Mouse (Mus musculus) heart, adult 2 months (tissue): Measurements from ENCODE around the gene Bcar3. TPM values are rescaled to one million over a fixed set of nuclear protein-coding genes. Genes with fewer than 3 reads are reported as not detected.

Experiments used
- DNase-seq, 2 experiments: peaks; one replicate each; pipeline ENCODE4 v3.0.0; 2021
- H3K27ac ChIP-seq: fragments of 200-600 bp; 2 replicates; pipeline ENCODE4 v1.8.1; 2022
- H3K27me3 ChIP-seq: fragments of 200-500 bp; 2 replicates; pipeline ENCODE4 v1.6.1; 2012; ENCODE audit warnings: mild to moderate bottlenecking, low read length, inconsistent platforms, mixed read lengths; ENCODE audit not compliant: control insufficient read depth, insufficient read depth
- H3K36me3 ChIP-seq: fragments of 200-500 bp; 2 replicates; pipeline ENCODE4 v1.6.1; 2012; ENCODE audit warnings: low read length, inconsistent platforms; ENCODE audit not compliant: control insufficient read depth, insufficient read depth
- H3K4me1 ChIP-seq: fragments of 200-500 bp; 2 replicates; pipeline ENCODE4 v1.6.1; 2011; ENCODE audit warnings: low read length; ENCODE audit not compliant: control insufficient read depth, insufficient read depth
- H3K4me3 ChIP-seq: fragments of 200-600 bp; 2 replicates; pipeline ENCODE4 v1.8.1; 2022
- H3K79me2 ChIP-seq: fragments of 200-500 bp; replicated peaks from 2 replicates; pipeline ENCODE4 v1.6.1; 2012; ENCODE audit warnings: mild to moderate bottlenecking, inconsistent platforms, low read length, moderate library complexity, mixed read lengths; ENCODE audit not compliant: control insufficient read depth, insufficient read depth
- H3K9ac ChIP-seq: fragments of 200-500 bp; 2 replicates; pipeline ENCODE4 v1.6.1; 2012; ENCODE audit warnings: low read depth, mild to moderate bottlenecking, control low read depth, inconsistent platforms, low read length, mixed read lengths
- CTCF ChIP-seq: fragments of 200-600 bp; IDR thresholded peaks from 2 replicates; pipeline ENCODE4 v1.8.1; 2022; ENCODE audit warnings: antibody characterized with exemption, mild to moderate bottlenecking, moderate library complexity
- EP300 ChIP-seq: fragments of 200-500 bp; IDR thresholded peaks from 2 replicates; pipeline ENCODE4 v1.6.1; 2011; ENCODE audit warnings: low read depth, low read length, control low read depth; ENCODE audit not compliant: insufficient read depth
- POLR2A ChIP-seq: fragments of 200-500 bp; IDR thresholded peaks from 2 replicates; pipeline ENCODE4 v1.6.1; 2011; ENCODE audit warnings: mild to moderate bottlenecking, low read depth, low read length, control low read depth; ENCODE audit not compliant: insufficient read depth
- WGBS: fragments of 180-500 bp; shearing (Covaris S2); methylation state at CpG from one replicate; pipeline ENCODE4 v1.1.7; 2018; 5-methylcytosine and 5-hydroxymethylcytosine counted together
- intact Hi-C: fragments of 180-260 bp; cut with DNase I; formaldehyde crosslinking; loops from one replicate; pipeline ENCODE4 v1.15.1; 2025
- polyA plus RNA-seq: library from polyadenylated mRNA; depleted of rRNA; stranded (reverse); fragments of >200 nt; gene quantifications from 2 replicates; pipeline ENCODE4 v1.2.3, GENCODE M21; 2012
- total RNA-seq, 2 experiments: library from RNA; stranded (reverse); gene quantifications; 2 replicates each; pipeline ENCODE4 v1.2.3; 2021

The Bcar3 gene
- total and polyA plus RNA-seq, 3 experiments, result 4.7 to 10.2 (median 7.5) TPM

DNA sequence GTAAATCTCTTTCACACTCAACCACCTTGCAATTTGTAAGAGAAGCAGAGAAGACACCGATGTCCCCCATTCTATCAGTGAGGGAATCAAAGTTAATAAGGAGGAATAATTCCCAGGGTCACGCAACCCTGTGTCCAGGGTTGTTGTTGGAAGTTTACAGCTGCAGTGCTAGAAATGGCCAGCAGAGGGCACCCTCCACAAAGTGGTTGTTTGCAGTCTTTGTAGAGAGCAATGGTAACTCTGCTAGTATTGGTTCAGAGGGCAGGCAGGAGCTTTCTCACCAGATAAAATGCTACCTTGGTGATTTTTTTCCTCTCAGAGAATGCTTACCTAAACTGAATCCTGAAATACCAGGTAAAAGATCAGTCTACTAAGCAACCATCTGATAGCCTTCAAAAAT lies 18.1 kb downstream of the Bcar3 start:
- Histone ChIP-seq H3K79me2 (no peaks in the 10 kb centered on the region), H3K4me1 (peaks cover 2% of the 10 kb centered on the region; the same call in 1 of the 2 replicates), H3K27ac (no peak overlapping the region), H3K36me3 (no peaks in the 10 kb centered on the region), H3K9ac (no peak overlapping the region), H3K27me3 (no peaks in the 10 kb centered on the region), H3K4me3 (no peak overlapping the region)
- WGBS, result 24% methylated on average over 2 of the region's 2 CpGs
- TF ChIP-seq CTCF (peak; percentile 99), POLR2A (no peak), EP300 (peak; percentile 58; the same call in 1 of the 2 replicates)
- peak; percentile 76 to 90 for DNase-seq
- intact Hi-C loops, result loop anchor here (1.0 to 5.0 kb wide), 3 partner anchors 110 to 326 kb away; no protein-coding TSS in a partner anchor

DNA sequence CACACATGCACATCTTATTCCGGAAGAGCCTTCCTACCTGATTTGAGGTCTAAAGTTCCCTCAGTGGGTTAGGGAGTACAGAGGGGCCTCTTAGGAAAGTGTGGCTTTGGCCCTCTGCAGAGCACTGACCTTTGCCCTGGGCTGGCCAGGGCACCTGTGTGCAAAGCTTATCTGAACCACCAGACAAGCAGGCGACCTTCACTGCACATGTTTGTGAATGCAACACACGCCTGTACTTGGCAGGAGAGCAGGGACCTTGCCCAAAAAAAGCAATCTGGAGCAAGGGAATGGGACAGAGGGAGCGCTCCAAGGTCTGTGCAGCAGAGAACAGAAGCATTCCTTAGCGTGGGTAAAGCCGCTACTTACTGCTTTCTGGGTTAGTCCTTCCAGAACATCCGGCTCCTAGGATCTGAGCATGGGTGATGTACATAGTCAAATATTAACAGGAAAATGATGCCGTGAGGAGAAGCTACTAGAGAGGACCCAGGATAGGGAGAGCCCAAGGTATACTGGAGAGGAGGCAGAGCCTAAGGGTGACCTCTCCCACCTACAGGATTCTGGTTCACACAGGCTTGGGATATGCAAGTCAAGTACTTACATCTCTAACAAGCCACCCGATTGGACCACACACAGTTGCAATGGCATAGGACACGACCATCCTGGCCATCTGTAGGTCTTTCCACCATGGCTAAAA lies 19.1 kb downstream of the Bcar3 start:
- H3K4me1 ChIP-seq, result peaks cover 2% of the 10 kb centered on the region; the same call in 1 of the 2 replicates
- intact Hi-C loops, result loop anchor here (1.0 to 5.0 kb wide), 3 partner anchors 109 to 325 kb away; no protein-coding TSS in a partner anchor
- H3K79me2 ChIP-seq, result no peaks in the 10 kb centered on the region
- H3K27ac ChIP-seq, result no peak overlapping the region
- DNase-seq, result peak; percentile 32 to 39
- H3K27me3 ChIP-seq, result no peaks in the 10 kb centered on the region
- H3K36me3 ChIP-seq, result no peaks in the 10 kb centered on the region
- no peak overlapping the region for H3K4me3 ChIP-seq
- no peak overlapping the region for H3K9ac ChIP-seq
- WGBS, result 70% methylated on average over 10 of the region's 10 CpGs
- TF ChIP-seq EP300 (0 out of 2 replicates have a peak, but pooled peaks have one; percentile 48), POLR2A (no peak), CTCF (no peak)

DNA sequence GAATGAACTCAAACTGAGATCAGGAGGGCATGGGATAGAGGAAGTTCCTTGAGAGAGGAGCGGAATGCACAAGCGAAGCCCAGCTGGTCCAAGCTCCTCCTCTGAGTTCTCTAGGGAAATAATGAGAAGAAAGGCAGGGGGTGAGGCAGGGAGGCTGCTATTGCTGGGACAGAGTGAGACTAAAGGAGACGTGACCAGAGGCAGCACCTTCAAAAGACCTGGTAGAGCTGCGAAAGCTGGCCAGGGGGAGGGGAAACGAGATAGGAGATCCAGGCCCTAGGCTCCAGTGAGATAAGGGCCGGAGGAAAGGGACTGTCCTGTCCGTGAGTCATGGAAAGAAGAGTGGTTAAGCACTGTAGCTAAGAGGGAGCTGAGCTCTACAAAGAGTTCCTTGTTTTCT lies 20.0 kb downstream of the Bcar3 start:
- H3K4me1 ChIP-seq, result peaks cover 2% of the 10 kb centered on the region; the same call in 1 of the 2 replicates
- no peak for DNase-seq
- TF ChIP-seq CTCF, result no peak
- no peak for TF ChIP-seq EP300
- no peak for TF ChIP-seq POLR2A
- H3K79me2 ChIP-seq, result no peaks in the 10 kb centered on the region
- no peak overlapping the region for H3K27ac ChIP-seq
- no peak overlapping the region for H3K4me3 ChIP-seq
- no peaks in the 10 kb centered on the region for H3K27me3 ChIP-seq
- intact Hi-C loops, result loop anchor here (5.0 kb wide), 1 partner anchor 108 kb away; no protein-coding TSS in a partner anchor
- no peaks in the 10 kb centered on the region for H3K36me3 ChIP-seq
- 38% methylated on average over 7 of the region's 7 CpGs for WGBS
- no peak overlapping the region for H3K9ac ChIP-seq

DNA sequence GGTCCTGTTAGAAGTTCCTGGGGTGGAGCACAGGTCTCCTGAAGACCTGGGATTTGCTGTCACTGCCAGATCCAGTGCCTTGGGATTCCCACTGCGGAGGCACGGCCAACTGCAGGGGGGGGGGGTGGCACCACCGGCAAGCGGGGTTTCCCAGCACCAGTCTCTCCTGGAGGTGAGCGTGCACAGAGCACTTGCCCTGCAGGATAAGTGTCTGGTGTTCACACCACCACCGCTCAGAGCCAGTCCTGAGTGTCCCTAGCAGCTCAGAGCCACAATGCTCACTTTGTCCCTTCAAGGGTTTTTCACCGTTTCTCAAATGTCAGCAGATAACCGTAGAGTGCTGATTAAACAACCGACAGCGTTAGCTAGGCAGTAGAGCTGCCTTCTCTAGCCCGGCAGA lies 22.7 kb downstream of the Bcar3 start:
- Histone ChIP-seq H3K27me3 (no peaks in the 10 kb centered on the region), H3K79me2 (no peaks in the 10 kb centered on the region), H3K4me1 (peaks cover 2% of the 10 kb centered on the region; the same call in 1 of the 2 replicates), H3K27ac (no peak overlapping the region), H3K36me3 (no peaks in the 10 kb centered on the region), H3K9ac (no peak overlapping the region), H3K4me3 (no peak overlapping the region)
- intact Hi-C loops, result no loop called here
- 34% methylated on average over 11 of the region's 11 CpGs for WGBS
- TF ChIP-seq CTCF, result no peak
- TF ChIP-seq EP300, result no peak
- TF ChIP-seq POLR2A, result no peak
- no peak for DNase-seq

DNA sequence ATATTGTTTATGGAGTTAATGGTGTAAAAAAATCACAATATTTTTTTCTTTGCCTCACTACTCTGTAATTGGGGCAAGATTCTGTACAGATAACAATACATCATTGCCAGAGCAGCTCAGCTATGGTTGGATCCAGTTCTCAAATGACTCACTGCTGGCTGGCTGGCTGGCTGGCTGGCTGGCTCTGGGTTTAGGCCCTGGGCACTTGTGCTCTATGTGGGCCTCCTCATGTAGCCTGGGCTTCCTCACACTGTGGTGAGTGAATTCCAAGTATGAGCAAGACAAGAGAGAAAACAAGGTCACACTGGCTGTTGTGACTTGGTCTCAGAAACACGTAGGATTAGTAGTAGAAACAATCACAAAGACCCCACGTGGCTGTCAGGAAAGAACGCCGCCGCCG lies 23.4 kb downstream of the Bcar3 start:
- H3K27me3 ChIP-seq, result no peaks in the 10 kb centered on the region

DNA sequence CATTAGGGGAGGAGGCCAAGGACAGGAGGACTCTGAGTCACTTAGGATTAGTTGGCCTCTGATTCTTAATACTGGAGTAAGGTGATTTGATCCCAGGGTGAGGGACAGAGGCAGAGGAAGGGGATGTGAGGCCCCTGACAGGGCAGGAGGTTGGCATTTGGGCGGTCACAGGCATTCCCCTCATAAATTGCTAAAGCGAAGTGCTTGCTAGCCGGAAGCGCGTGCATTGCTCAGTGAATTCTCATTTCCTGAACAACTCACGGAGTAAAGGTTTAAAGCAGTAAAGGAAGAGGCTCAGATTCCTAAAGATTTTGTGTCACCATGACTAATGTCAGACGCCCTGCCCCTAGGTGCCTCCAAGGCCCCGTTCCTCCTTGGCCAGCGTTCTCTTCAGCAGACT lies 28.3 kb downstream of the Bcar3 start:
- no peak for TF ChIP-seq EP300
- TF ChIP-seq POLR2A, result no peak
- TF ChIP-seq CTCF, result no peak
- Histone ChIP-seq H3K27ac (no peak overlapping the region), H3K36me3 (no peaks in the 10 kb centered on the region), H3K27me3 (no peaks in the 10 kb centered on the region), H3K79me2 (no peaks in the 10 kb centered on the region), H3K9ac (no peak overlapping the region), H3K4me3 (no peak overlapping the region), H3K4me1 (no peaks in the 10 kb centered on the region)
- no peak for DNase-seq
- intact Hi-C loops, result no loop called here
- 50% methylated on average over 9 of the region's 9 CpGs for WGBS

More for the DNA sequence above, 23.4 kb downstream of the Bcar3 start:
- Histone ChIP-seq H3K79me2 (no peaks in the 10 kb centered on the region), H3K9ac (no peak overlapping the region), H3K27ac (no peak overlapping the region), H3K4me3 (no peak overlapping the region), H3K36me3 (no peaks in the 10 kb centered on the region), H3K4me1 (peaks cover 2% of the 10 kb centered on the region; the same call in 1 of the 2 replicates)
- 91% methylated on average over 6 of the region's 6 CpGs for WGBS
- no peak for DNase-seq
- intact Hi-C loops, result no loop called here
- TF ChIP-seq CTCF (no peak), EP300 (no peak), POLR2A (no peak)
